Mouse (Mus musculus): ENCODE data around the gene Ehbp1l1. TPM values are rescaled to one million over a fixed set of nuclear protein-coding genes. Genes with fewer than 3 reads are reported as not detected.

Ehbp1l1 gene
- polyA plus RNA-seq, 2 experiments from 2014 or later: 14.4 to 20.7 TPM

GRCm38 (mm10) chr19:5665465-5665864, 60.7 kb downstream of the Ehbp1l1 start:
- no peak for ATAC-seq

- ATAC-seq: no peak
Observed at GRCm38 (mm10) chr19:5664669-5665257, 61.4 kb downstream of the Ehbp1l1 start.

GRCm38 (mm10) chr19:5662981-5663913, 62.9 kb downstream of the Ehbp1l1 start, which contains the start of gene Sipa1:
Gene Sipa1, minus strand, starts transcription at chr19:5663707.
- ATAC-seq: peak; percentile 92

- peak; percentile 50 for ATAC-seq
Observed at GRCm38 (mm10) chr19:5662310-5662709, 63.8 kb downstream of the Ehbp1l1 start.

GRCm38 (mm10) chr19:5660942-5661751, 65.0 kb downstream of the Ehbp1l1 start:
- ATAC-seq: peak; percentile 25

Other genes starting within 250 kb of the Ehbp1l1 start
- 10 to 100 TPM; 44.8 to 51.5 TPM for gene Mus81, start 237.9 kb downstream of the Ehbp1l1 start, polyA plus RNA-seq (2017; shearing (Covaris generic))
- gene Cfl1, start 235.9 kb downstream of the Ehbp1l1 start, polyA plus RNA-seq (2017; shearing (Covaris generic)): 1,000 to 10,000 TPM; 1,977 to 2,151 TPM
- not detected for gene 1700020D05Rik, start 222.5 kb downstream of the Ehbp1l1 start, polyA plus RNA-seq (2017; shearing (Covaris generic))
- 10 to 100 TPM; 20.2 to 23.6 TPM for gene Snx32, start 215.8 kb downstream of the Ehbp1l1 start, polyA plus RNA-seq (2017; shearing (Covaris generic))
- gene Ovol1, start 165.7 kb downstream of the Ehbp1l1 start, polyA plus RNA-seq (2017; shearing (Covaris generic)): not detected
- gene Ap5b1, start 158.3 kb downstream of the Ehbp1l1 start, polyA plus RNA-seq (2017; shearing (Covaris generic)): 1 to 10 TPM; 3.8 to 7.4 TPM
- gene Rnaseh2c, start 124.4 kb downstream of the Ehbp1l1 start, polyA plus RNA-seq (2017; shearing (Covaris generic)): 100 to 1,000 TPM in 1 of 2 experiments, 10 to 100 TPM in 1; 55.0 to 102 TPM
- 10 to 100 TPM; 38.8 to 84.9 TPM for gene Kat5, start 116.1 kb downstream of the Ehbp1l1 start, polyA plus RNA-seq (2017; shearing (Covaris generic))
- 100 to 1,000 TPM; 111 to 174 TPM for gene Rela, start 88.8 kb downstream of the Ehbp1l1 start, polyA plus RNA-seq (2017; shearing (Covaris generic))
- 10 to 100 TPM; 19.0 to 25.6 TPM for gene Sipa1, start 62.6 kb downstream of the Ehbp1l1 start, polyA plus RNA-seq (2017; shearing (Covaris generic))
- 1 to 10 TPM; 6.3 to 8.4 TPM for gene Map3k11, start 37.6 kb downstream of the Ehbp1l1 start, polyA plus RNA-seq (2017; shearing (Covaris generic))
- 10 to 100 TPM; 21.6 to 23.9 TPM for gene Pcnx3, start 37.4 kb downstream of the Ehbp1l1 start, polyA plus RNA-seq (2017; shearing (Covaris generic))
- 1 to 10 TPM; 1.9 to 2.4 TPM for gene Kcnk7, start 21.9 kb downstream of the Ehbp1l1 start, polyA plus RNA-seq (2017; shearing (Covaris generic))
- gene Fam89b, start 3.3 kb upstream of the Ehbp1l1 start, polyA plus RNA-seq (2017; shearing (Covaris generic)): 10 to 100 TPM; 43.5 to 55.3 TPM
- gene Ltbp3, start 14.6 kb upstream of the Ehbp1l1 start, polyA plus RNA-seq (2017; shearing (Covaris generic)): not detected
- gene Scyl1, start 45.1 kb upstream of the Ehbp1l1 start, polyA plus RNA-seq (2017; shearing (Covaris generic)): 10 to 100 TPM; 15.1 to 19.4 TPM
- 10 to 100 TPM; 62.6 to 85.3 TPM for gene Frmd8, start 149.0 kb upstream of the Ehbp1l1 start, polyA plus RNA-seq (2017; shearing (Covaris generic))
- 10 to 100 TPM; 51.6 to 73.7 TPM for gene Slc25a45, start 151.5 kb upstream of the Ehbp1l1 start, polyA plus RNA-seq (2017; shearing (Covaris generic))
- gene Tigd3, start 167.8 kb upstream of the Ehbp1l1 start, polyA plus RNA-seq (2017; shearing (Covaris generic)): under 1 TPM; 0.51 to 0.84 TPM
- gene Dpf2, start 186.7 kb upstream of the Ehbp1l1 start, polyA plus RNA-seq (2017; shearing (Covaris generic)): 100 to 1,000 TPM; 214 to 296 TPM
- under 1 TPM in 1 of 2 experiments, not detected in 1; 0.34 TPM for gene Cdc42ep2, start 198.5 kb upstream of the Ehbp1l1 start, polyA plus RNA-seq (2017; shearing (Covaris generic))
- 10 to 100 TPM; 13.8 to 15.8 TPM for gene Pola2, start 237.9 kb upstream of the Ehbp1l1 start, polyA plus RNA-seq (2017; shearing (Covaris generic))

Data from CD4-positive, CD25-positive, alpha-beta regulatory T cell, adult 4 months (primary cell).